Mouse (Mus musculus) lung, postnatal 25 days (tissue): ENCODE results near the gene Cnp.

Experiments used
- DNase-seq: peaks from one replicate; pipeline ENCODE4 v3.0.0; 2022; ENCODE audit warnings: low spot score

Gene Cnp

GRCm38 (mm10) chr11:100622714-100623113, 48.0 kb downstream of the Cnp start:
- DNase-seq: peak; percentile 95

- DNase-seq: peak; percentile 60
These were observed 49.2 kb downstream of the Cnp start for GRCm38 (mm10) chr11:100623867-100624266.

- DNase-seq: no peak
These were observed 51.3 kb downstream of the Cnp start for GRCm38 (mm10) chr11:100625754-100626700.

- peak; percentile 82 for DNase-seq
These were observed 52.0 kb downstream of the Cnp start for GRCm38 (mm10) chr11:100626701-100627195.

- no peak for DNase-seq
These were observed 53.4 kb downstream of the Cnp start for GRCm38 (mm10) chr11:100628056-100628455.

GRCm38 (mm10) chr11:100628862-100629352, 54.2 kb downstream of the Cnp start:
- no peak for DNase-seq

- DNase-seq: no peak
These were observed 59.8 kb downstream of the Cnp start for GRCm38 (mm10) chr11:100634530-100634929.

GRCm38 (mm10) chr11:100640159-100640906, 65.6 kb downstream of the Cnp start:
- DNase-seq: no peak
